Mouse (Mus musculus) erythroblast, embryonic 14.5 days (primary cell): Measurements from ENCODE around the gene Nr0b2.

ENCODE experiments used
- GATA1 ChIP-seq: IDR thresholded peaks from 2 replicates; pipeline ENCODE4 v1.6.1; 2012; ENCODE audit warnings: low read length, inconsistent platforms, mixed read lengths
- TAL1 ChIP-seq: IDR thresholded peaks from 3 replicates; pipeline ENCODE4 v1.6.1; 2012; ENCODE audit warnings: low read length, inconsistent platforms, mixed read lengths

DNA sequence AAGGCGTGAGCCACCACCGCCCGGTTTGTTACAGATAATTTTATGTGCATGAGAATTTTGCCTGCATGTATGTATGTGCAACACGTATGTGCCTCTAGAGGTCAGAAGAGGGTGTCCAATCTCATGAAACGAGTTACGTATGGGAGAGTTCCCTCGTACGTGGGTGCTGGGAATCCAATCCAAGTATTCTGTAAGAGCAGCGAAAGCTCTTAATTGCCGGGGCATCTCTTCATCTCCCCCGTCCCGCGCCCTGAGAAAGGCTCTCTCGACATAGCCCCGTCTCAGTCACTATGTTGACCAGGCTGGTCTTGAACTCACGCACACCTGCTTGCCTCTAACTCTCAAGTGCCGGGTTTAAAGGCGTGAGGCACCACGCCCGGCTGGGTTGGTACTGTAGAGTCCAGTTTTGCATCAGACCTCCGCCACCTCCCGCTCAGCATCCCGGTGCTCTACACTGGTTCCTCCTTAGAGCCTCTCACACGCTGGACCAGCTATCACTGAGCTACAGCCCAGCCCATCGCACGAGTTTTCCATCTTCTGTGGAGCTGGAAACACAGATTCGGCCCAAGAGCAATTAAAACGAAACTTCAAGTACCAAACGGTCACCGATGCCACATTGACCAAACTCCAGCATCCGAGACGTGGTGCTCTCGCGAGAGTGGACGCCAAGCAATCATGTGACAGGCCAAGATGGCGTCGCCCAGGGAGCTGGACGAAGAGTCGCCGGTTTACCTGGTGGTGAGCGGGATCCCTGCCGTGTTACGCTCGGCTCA is 21.1 kb downstream of the Nr0b2 start, which contains the start of gene Gpatch3:
- TF ChIP-seq TAL1 (no peak), GATA1 (no peak)
